Mouse (Mus musculus): ENCODE data around the gene Usp8. TPM values are rescaled to one million over a fixed set of nuclear protein-coding genes. Genes with fewer than 3 reads are reported as not detected.
A peak's percentile ranks its signal among the peaks of the same experiment; 100 is the strongest.

The Usp8 gene
- polyA plus RNA-seq (2012; rRNA removed), result 103 and 108 TPM in 2 replicates

DNA sequence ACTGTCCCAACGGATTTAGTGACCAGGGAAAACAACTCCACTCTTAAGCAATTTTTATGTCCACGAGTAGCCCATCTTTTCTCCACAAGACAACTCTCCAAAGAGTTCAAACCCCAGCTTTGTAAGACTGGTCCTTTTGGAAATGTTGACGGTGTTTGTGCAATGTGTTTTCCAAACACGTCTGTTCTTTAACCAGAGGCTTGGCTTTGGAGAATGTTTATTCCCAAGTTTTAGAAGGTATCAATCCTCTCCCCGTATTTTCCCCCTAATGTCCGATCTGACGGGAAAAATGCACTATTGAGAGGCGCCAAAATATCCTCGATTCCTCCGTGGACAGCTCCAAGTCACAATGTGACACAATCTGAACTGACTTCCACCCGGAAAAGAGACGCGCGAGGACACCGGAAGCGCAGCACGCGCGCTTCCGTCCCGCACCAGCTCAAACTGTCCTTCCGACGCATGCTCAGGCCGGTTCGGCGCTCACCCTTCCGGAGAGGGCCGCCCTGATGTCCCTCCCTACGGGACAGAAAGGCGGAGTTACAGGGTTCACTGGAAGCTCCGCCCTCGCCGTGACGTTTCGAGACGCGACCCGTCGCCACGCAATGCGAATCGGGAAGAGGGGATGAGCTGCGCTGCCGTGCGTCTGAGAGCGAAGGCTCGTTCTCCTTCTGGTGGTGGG lies at the start of gene Usp8:
Gene Usp8, plus strand, starts transcription at position 570 of the 679 bp plus-strand sequence.
- TF ChIP-seq POLR2A (IDR thresholded peaks at IDR 0.05; ENCODE audit: control insufficient read depth, low read depth, low read length) (peak; percentile 96), CTCF (IDR thresholded peaks at IDR 0.05; ENCODE audit: control insufficient read depth, insufficient read depth, insufficient replicate concordance, low read depth, low read length) (0 out of 2 replicates have a peak, but pooled peaks have one; percentile 0)
- peaks cover 3% of the 10 kb centered on the region for H3K4me1 ChIP-seq (ENCODE audit: control insufficient read depth, insufficient read depth, low read length)
- H3K27ac ChIP-seq (ENCODE audit: control insufficient read depth, insufficient read depth, low read depth, low read length), result peak within 1 kb of the TSS; percentile 78

DNA sequence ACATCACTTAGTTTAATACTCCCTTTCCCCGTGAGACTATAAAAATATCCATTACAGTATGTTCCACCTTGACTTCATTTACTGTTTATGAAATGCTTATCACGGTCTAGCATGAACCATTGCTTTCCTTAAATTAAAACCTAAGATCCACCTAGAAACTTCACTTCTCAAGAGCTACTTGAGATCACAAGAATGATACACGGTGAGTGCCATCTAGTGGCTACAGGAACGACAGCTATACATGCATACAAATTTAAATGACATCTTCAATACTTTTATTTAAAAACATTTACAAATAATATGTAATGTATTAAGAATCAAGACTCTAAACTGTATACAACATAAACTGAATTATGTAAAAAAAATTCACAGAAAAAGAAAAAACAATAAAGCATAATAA lies 43.6 kb upstream of the Usp8 start:
- Histone ChIP-seq H3K27me3 (ENCODE audit: control insufficient read depth, insufficient read depth, low read length) (no peaks in the 10 kb centered on the region), H3K36me3 (ENCODE audit: control insufficient read depth, insufficient read depth, low read length) (no peaks in the 10 kb centered on the region), H3K4me3 (ENCODE audit: control insufficient read depth, low read depth, low read length) (no peak overlapping the region), H3K4me1 (ENCODE audit: control insufficient read depth, insufficient read depth, low read length) (no peaks in the 10 kb centered on the region), H3K27ac (ENCODE audit: control insufficient read depth, insufficient read depth, low read depth, low read length) (no peak overlapping the region)
- TF ChIP-seq POLR2A (IDR thresholded peaks at IDR 0.05; ENCODE audit: control insufficient read depth, low read depth, low read length) (no peak), CTCF (IDR thresholded peaks at IDR 0.05; ENCODE audit: control insufficient read depth, insufficient read depth, insufficient replicate concordance, low read depth, low read length) (no peak)

More for the DNA sequence above, at the start of gene Usp8:
- Histone ChIP-seq H3K36me3 (ENCODE audit: control insufficient read depth, insufficient read depth, low read length) (no peaks in the 10 kb centered on the region), H3K4me3 (ENCODE audit: control insufficient read depth, low read depth, low read length) (peak within 1 kb of the TSS; percentile 89), H3K27me3 (ENCODE audit: control insufficient read depth, insufficient read depth, low read length) (no peaks in the 10 kb centered on the region)

DNA sequence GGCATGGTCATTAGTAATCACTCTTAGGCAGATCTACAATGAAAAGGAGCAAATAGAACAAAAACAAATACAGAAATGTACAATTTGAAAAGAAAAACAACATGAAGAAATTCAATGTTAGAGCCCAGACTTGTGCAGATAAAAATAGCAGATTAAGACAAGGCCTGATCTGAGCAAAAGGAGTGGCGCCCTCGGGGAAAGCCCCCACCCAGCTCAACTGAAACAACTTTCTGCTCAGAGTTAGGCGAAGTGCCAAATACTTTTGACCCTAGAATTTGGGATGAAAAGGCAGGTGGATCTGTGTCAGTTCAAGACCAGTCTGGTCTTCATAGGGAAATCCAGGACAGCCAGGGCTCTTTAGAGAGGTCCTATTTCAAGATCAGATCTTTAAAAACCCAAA lies 41.1 kb upstream of the Usp8 start:
- Histone ChIP-seq H3K4me3 (ENCODE audit: control insufficient read depth, low read depth, low read length) (no peak overlapping the region), H3K27ac (ENCODE audit: control insufficient read depth, insufficient read depth, low read depth, low read length) (no peak overlapping the region), H3K27me3 (ENCODE audit: control insufficient read depth, insufficient read depth, low read length) (no peaks in the 10 kb centered on the region), H3K36me3 (ENCODE audit: control insufficient read depth, insufficient read depth, low read length) (no peaks in the 10 kb centered on the region), H3K4me1 (ENCODE audit: control insufficient read depth, insufficient read depth, low read length) (no peaks in the 10 kb centered on the region)
- TF ChIP-seq CTCF (IDR thresholded peaks at IDR 0.05; ENCODE audit: control insufficient read depth, insufficient read depth, insufficient replicate concordance, low read depth, low read length), result no peak

DNA sequence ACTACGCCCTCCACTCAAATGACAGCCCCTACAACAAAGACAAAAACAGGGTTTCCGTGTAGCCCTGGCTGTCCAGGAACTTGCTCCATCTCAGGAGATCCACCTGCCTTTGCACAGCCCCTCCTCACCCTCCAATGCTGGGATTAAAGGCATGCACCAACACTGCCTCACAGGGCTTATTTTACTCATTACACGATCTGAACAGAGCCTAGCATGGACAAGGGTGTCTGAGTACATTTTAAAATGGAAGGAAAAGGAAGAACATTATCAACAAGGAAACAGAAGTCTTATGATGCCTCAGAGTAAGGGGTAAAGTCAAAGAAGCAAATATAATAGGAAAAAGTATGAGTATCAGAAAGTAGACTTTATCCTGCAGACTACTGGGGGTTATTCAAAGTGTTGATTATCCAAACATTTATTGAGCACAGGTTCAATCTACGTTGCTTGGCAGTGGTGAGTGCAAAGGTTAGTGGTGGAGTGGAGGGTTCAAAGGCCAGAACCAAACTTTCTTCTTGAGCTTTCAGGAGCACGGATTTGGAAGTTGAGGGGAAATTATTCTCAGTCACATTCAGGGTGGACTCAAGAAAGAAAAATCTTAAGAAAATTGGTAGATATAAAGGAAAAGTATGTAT lies 38.4 kb upstream of the Usp8 start:
- Histone ChIP-seq H3K27me3 (ENCODE audit: control insufficient read depth, insufficient read depth, low read length) (no peaks in the 10 kb centered on the region), H3K36me3 (ENCODE audit: control insufficient read depth, insufficient read depth, low read length) (no peaks in the 10 kb centered on the region), H3K4me3 (ENCODE audit: control insufficient read depth, low read depth, low read length) (no peak overlapping the region), H3K27ac (ENCODE audit: control insufficient read depth, insufficient read depth, low read depth, low read length) (no peak overlapping the region), H3K4me1 (ENCODE audit: control insufficient read depth, insufficient read depth, low read length) (peaks cover 2% of the 10 kb centered on the region)
- TF ChIP-seq CTCF (IDR thresholded peaks at IDR 0.05; ENCODE audit: control insufficient read depth, insufficient read depth, insufficient replicate concordance, low read depth, low read length) (no peak), POLR2A (IDR thresholded peaks at IDR 0.05; ENCODE audit: control insufficient read depth, low read depth, low read length) (no peak)

DNA sequence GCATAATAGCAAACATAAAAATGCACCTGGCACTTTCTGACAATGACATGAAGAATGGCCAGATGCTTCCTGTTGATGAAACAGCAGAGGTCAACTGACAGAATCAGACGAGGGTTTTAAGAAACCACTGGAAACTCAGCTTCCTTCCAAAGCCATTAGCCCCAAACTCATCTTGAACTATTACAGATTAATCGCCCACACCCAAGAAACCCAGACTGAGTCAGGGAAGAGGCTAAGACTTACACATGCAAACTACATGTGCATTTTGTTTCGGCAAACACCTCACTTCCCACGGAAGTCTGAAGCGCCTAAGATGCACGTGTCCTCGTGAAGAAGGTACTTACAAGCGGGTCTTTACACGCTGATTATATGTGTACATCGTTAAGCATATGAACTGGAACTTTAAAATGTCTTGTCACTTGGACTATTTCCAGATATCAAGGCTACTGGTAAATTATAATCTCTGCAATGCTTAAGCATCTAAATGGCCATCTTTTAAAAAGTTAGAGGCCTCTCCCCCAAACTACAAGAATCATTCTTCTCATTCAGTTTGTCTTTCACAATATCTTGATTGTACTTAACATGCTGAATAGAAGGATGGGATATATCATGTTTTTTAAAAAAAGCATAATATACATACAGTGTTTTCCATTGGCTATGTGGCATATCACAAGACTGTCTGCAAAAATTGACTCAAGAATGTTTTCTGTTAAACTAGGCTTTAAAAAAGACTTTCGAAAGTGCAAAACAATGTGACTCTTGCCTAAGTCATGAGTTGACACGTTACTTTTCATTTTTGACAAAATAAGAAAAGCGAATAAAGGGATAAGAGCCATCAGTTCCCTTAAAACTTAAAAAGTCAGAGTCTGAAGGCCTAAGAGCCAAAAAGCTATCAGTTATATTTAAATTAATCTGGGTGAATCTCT lies 33.5 kb upstream of the Usp8 start:
- H3K27me3 ChIP-seq (ENCODE audit: control insufficient read depth, insufficient read depth, low read length), result no peaks in the 10 kb centered on the region
- peak overlapping the region; percentile 97; the same call in 1 of the 2 replicates for H3K27ac ChIP-seq (ENCODE audit: control insufficient read depth, insufficient read depth, low read depth, low read length)
- peak overlapping the region; percentile 59 for H3K4me3 ChIP-seq (ENCODE audit: control insufficient read depth, low read depth, low read length)
- peaks cover 2% of the 10 kb centered on the region for H3K4me1 ChIP-seq (ENCODE audit: control insufficient read depth, insufficient read depth, low read length)
- no peaks in the 10 kb centered on the region for H3K36me3 ChIP-seq (ENCODE audit: control insufficient read depth, insufficient read depth, low read length)
- TF ChIP-seq POLR2A (IDR thresholded peaks at IDR 0.05; ENCODE audit: control insufficient read depth, low read depth, low read length), result no peak
- no peak for TF ChIP-seq CTCF (IDR thresholded peaks at IDR 0.05; ENCODE audit: control insufficient read depth, insufficient read depth, insufficient replicate concordance, low read depth, low read length)

- peak overlapping the region; percentile 93 for H3K4me3 ChIP-seq (ENCODE audit: control insufficient read depth, low read depth, low read length)
- no peaks in the 10 kb centered on the region for H3K36me3 ChIP-seq (ENCODE audit: control insufficient read depth, insufficient read depth, low read length)
- TF ChIP-seq CTCF (IDR thresholded peaks at IDR 0.05; ENCODE audit: control insufficient read depth, insufficient read depth, insufficient replicate concordance, low read depth, low read length) (no peak), POLR2A (IDR thresholded peaks at IDR 0.05; ENCODE audit: control insufficient read depth, low read depth, low read length) (peak; percentile 37; the same call in 1 of the 2 replicates)
- H3K4me1 ChIP-seq (ENCODE audit: control insufficient read depth, insufficient read depth, low read length), result peaks cover 2% of the 10 kb centered on the region
- no peaks in the 10 kb centered on the region for H3K27me3 ChIP-seq (ENCODE audit: control insufficient read depth, insufficient read depth, low read length)
- peak overlapping the region; percentile 97 for H3K27ac ChIP-seq (ENCODE audit: control insufficient read depth, insufficient read depth, low read depth, low read length)
Measured at GRCm38 (mm10) chr2:126674441-126675168, 32.5 kb upstream of the Usp8 start.
